8 mouse cellular contexts compared by ENCODE assay signal in genomic region chr7:35555224-35556204, GRCm38 (mm10). TPM values are rescaled to one million over a fixed set of nuclear protein-coding genes. Genes with fewer than 3 reads are reported as not detected.
DNase-seq lines count a peak whose midpoint lies in the region; ATAC-seq and TF ChIP-seq lines count a peak whose summit lies in the region.

No protein-coding gene starts in this region.

- H3K9me3 ChIP-seq in embryonic facial prominence, embryonic 13.5 days, result no peaks in the 10 kb centered on the region
- H3K9me3 ChIP-seq in limb, embryonic 14.5 days (ENCODE audit: control insufficient read depth, low read length), result no peaks in the 10 kb centered on the region
- H3K9me3 ChIP-seq in midbrain, postnatal 0 days (ENCODE audit: low read length), result no peaks in the 10 kb centered on the region

- H3K36me3 ChIP-seq in embryonic facial prominence, embryonic 13.5 days, result peaks cover 10% of the 10 kb centered on the region
- peaks cover 8% of the 10 kb centered on the region; the same call in 1 of the 2 replicates for H3K36me3 ChIP-seq in limb, embryonic 14.5 days (ENCODE audit: control insufficient read depth, insufficient read depth, low read length)
- peaks cover 3% of the 10 kb centered on the region; the same call in 1 of the 2 replicates for H3K36me3 ChIP-seq in midbrain, postnatal 0 days (ENCODE audit: insufficient read depth, low read length)

- H3K9ac ChIP-seq in embryonic facial prominence, embryonic 13.5 days, result peak overlapping the region; percentile 93
- H3K9ac ChIP-seq in limb, embryonic 14.5 days (ENCODE audit: low read depth, low read length, severe bottlenecking), result peak overlapping the region; percentile 95
- peak overlapping the region; percentile 98 for H3K9ac ChIP-seq in midbrain, postnatal 0 days (replicated peaks; ENCODE audit: low read length, poor library complexity, severe bottlenecking)

- H3K4me2 ChIP-seq in embryonic facial prominence, embryonic 13.5 days, result peak overlapping the region; percentile 89
- peak overlapping the region; percentile 97 for H3K4me2 ChIP-seq in limb, embryonic 14.5 days (replicated peaks; ENCODE audit: low read depth, low read length, severe bottlenecking)
- peak overlapping the region; percentile 96 for H3K4me2 ChIP-seq in midbrain, postnatal 0 days (ENCODE audit: low read depth, low read length, poor library complexity, severe bottlenecking)

- TF ChIP-seq CTCF in midbrain, postnatal 0 days (IDR thresholded peaks at IDR 0.05), result no peak

- under 1% methylated on average over 93 of the region's 93 CpGs for WGBS in embryonic facial prominence, embryonic 13.5 days
- under 1% methylated on average over 72 of the region's 93 CpGs for WGBS in limb, embryonic 14.5 days
- WGBS in midbrain, postnatal 0 days, result under 1% methylated on average over 83 of the region's 93 CpGs

- H3K27ac ChIP-seq in embryonic facial prominence, embryonic 13.5 days, result peak overlapping the region; percentile 93
- H3K27ac ChIP-seq in limb, embryonic 14.5 days (replicated peaks; ENCODE audit: low read depth, low read length), result peak overlapping the region; percentile 96
- H3K27ac ChIP-seq in midbrain, postnatal 0 days (ENCODE audit: low read depth, low read length), result peak overlapping the region; percentile 96

- ATAC-seq in embryonic facial prominence, embryonic 13.5 days (ENCODE audit: insufficient number of reproducible peaks, insufficient read depth, low FRiP score, low TSS enrichment, low read depth), result peak; percentile 88
- ATAC-seq in limb, embryonic 14.5 days (ENCODE audit: low FRiP score, low read depth), result peak; percentile 91
- ATAC-seq in midbrain, postnatal 0 days (ENCODE audit: low FRiP score), result peak; percentile 93

- H3K4me1 ChIP-seq in embryonic facial prominence, embryonic 13.5 days, result peaks cover 16% of the 10 kb centered on the region
- peaks cover 7% of the 10 kb centered on the region; the same call in 1 of the 2 replicates for H3K4me1 ChIP-seq in limb, embryonic 14.5 days (ENCODE audit: control insufficient read depth, insufficient read depth, low read length)
- H3K4me1 ChIP-seq in midbrain, postnatal 0 days (ENCODE audit: insufficient read depth, low read length), result no peaks in the 10 kb centered on the region

- DNase-seq in 3134 (ENCODE audit: extremely low read depth, insufficient read length, low spot score), result peak; percentile 94
- peak; percentile 92 to 94 for DNase-seq in adrenal gland, postnatal 36 days
- DNase-seq in heart, adult 8-10 months (ENCODE audit: low spot score), result peak; percentile 80
- peak; percentile 97 for DNase-seq in kidney, adult 9 months
- DNase-seq in limb, embryonic 14.5 days (ENCODE audit: low spot score), result peak; percentile 88
- peak; percentile 94 for DNase-seq in midbrain, postnatal 0 days (ENCODE audit: low spot score)
- peak; percentile 71 to 80 for DNase-seq in spleen, postnatal 14 days (ENCODE audit: low spot score in 2 of 2)

- H3K4me3 ChIP-seq in embryonic facial prominence, embryonic 13.5 days, result peak overlapping the region; percentile 76
- peak overlapping the region; percentile 80 for H3K4me3 ChIP-seq in limb, embryonic 14.5 days (replicated peaks; ENCODE audit: low read length)
- H3K4me3 ChIP-seq in midbrain, postnatal 0 days (ENCODE audit: low read depth, low read length), result peak overlapping the region; percentile 78

- peak; percentile 89 for TF ChIP-seq POLR2A in limb, embryonic 14.5 days (IDR thresholded peaks at IDR 0.05; ENCODE audit: borderline replicate concordance, extremely low read depth, insufficient read depth, insufficient read length)

- H3K27me3 ChIP-seq in embryonic facial prominence, embryonic 13.5 days, result no peaks in the 10 kb centered on the region
- H3K27me3 ChIP-seq in limb, embryonic 14.5 days (ENCODE audit: control insufficient read depth, insufficient read depth, low read length), result no peaks in the 10 kb centered on the region
- no peaks in the 10 kb centered on the region for H3K27me3 ChIP-seq in midbrain, postnatal 0 days (ENCODE audit: insufficient read depth, low read length)

RNA-seq across cellular contexts. Expression of gene Nudt19, which starts 0.6 kb away (rescaled TPM):
- 10 to 100 TPM; 51.4 to 57.6 TPM for total RNA-seq in adrenal gland, postnatal 36 days (2021)
- polyA plus RNA-seq in embryonic facial prominence, embryonic 13.5 days (2015; fragmentation: Nextera tagmentation; extraction: Ambion mirVana), result 57.4 and 61.9 TPM in 2 replicates
- 10 to 100 TPM; 58.4 to 73.7 (median 68.2) TPM for total RNA-seq in heart, adult 8-10 months (2022)
- polyA plus RNA-seq in limb, embryonic 14.5 days (2012; rRNA removed), result 19.8 and 25.8 TPM in 2 replicates
- polyA plus RNA-seq in limb, embryonic 14.5 days (2014; fragmentation: Nextera tagmentation; extraction: Ambion mirVana), result 48.5 and 49.0 TPM in 2 replicates
- total RNA-seq in midbrain, postnatal 0 days (2014; rRNA removed), result 49.3 and 57.7 TPM in 2 replicates
- 128 and 141 TPM in 2 replicates for polyA plus RNA-seq in midbrain, postnatal 0 days (2015; fragmentation: Nextera tagmentation; extraction: Ambion mirVana)

RNA-seq across cellular contexts. Expression of gene Tdrd12, which starts 18.0 kb away (rescaled TPM):
- total RNA-seq in adrenal gland, postnatal 36 days (2021), result under 1 TPM in 1 of 2 experiments, not detected in 1; 0.16 TPM
- polyA plus RNA-seq in embryonic facial prominence, embryonic 13.5 days (2015; fragmentation: Nextera tagmentation; extraction: Ambion mirVana), result 0.76 TPM in 1 of 2 replicates, not detected in the other
- under 1 TPM in 2 of 4 experiments, not detected in 2; 0.08 to 0.16 TPM for total RNA-seq in heart, adult 8-10 months (2022)
- polyA plus RNA-seq in limb, embryonic 14.5 days (2012; rRNA removed), result 0.14 and 0.63 TPM in 2 replicates
- 0.26 and 0.55 TPM in 2 replicates for polyA plus RNA-seq in limb, embryonic 14.5 days (2014; fragmentation: Nextera tagmentation; extraction: Ambion mirVana)
- total RNA-seq in midbrain, postnatal 0 days (2014; rRNA removed), result 0.19 and 0.38 TPM in 2 replicates
- 0.58 and 0.79 TPM in 2 replicates for polyA plus RNA-seq in midbrain, postnatal 0 days (2015; fragmentation: Nextera tagmentation; extraction: Ambion mirVana)

RNA-seq across cellular contexts. Expression of gene Rgs9bp, which starts 29.9 kb away (rescaled TPM):
- under 1 TPM; 0.20 to 0.53 TPM for total RNA-seq in adrenal gland, postnatal 36 days (2021)
- 0.26 and 0.28 TPM in 2 replicates for polyA plus RNA-seq in embryonic facial prominence, embryonic 13.5 days (2015; fragmentation: Nextera tagmentation; extraction: Ambion mirVana)
- not detected for total RNA-seq in heart, adult 8-10 months (2022)
- 1.4 and 1.5 TPM in 2 replicates for polyA plus RNA-seq in limb, embryonic 14.5 days (2012; rRNA removed)
- polyA plus RNA-seq in limb, embryonic 14.5 days (2014; fragmentation: Nextera tagmentation; extraction: Ambion mirVana), result 0.99 and 1.1 TPM in 2 replicates
- 0.11 and 0.24 TPM in 2 replicates for total RNA-seq in midbrain, postnatal 0 days (2014; rRNA removed)
- polyA plus RNA-seq in midbrain, postnatal 0 days (2015; fragmentation: Nextera tagmentation; extraction: Ambion mirVana), result 0.05 TPM in 1 of 2 replicates, not detected in the other

RNA-seq across cellular contexts. Expression of gene Ankrd27, which starts 30.5 kb away (rescaled TPM):
- 10 to 100 TPM; 23.6 to 32.6 TPM for total RNA-seq in adrenal gland, postnatal 36 days (2021)
- 39.0 and 42.3 TPM in 2 replicates for polyA plus RNA-seq in embryonic facial prominence, embryonic 13.5 days (2015; fragmentation: Nextera tagmentation; extraction: Ambion mirVana)
- 10 to 100 TPM in 3 of 4 experiments, 1 to 10 TPM in 1; 8.6 to 12.0 (median 10.8) TPM for total RNA-seq in heart, adult 8-10 months (2022)
- polyA plus RNA-seq in limb, embryonic 14.5 days (2012; rRNA removed), result 50.8 and 52.2 TPM in 2 replicates
- 45.8 and 47.6 TPM in 2 replicates for polyA plus RNA-seq in limb, embryonic 14.5 days (2014; fragmentation: Nextera tagmentation; extraction: Ambion mirVana)
- total RNA-seq in midbrain, postnatal 0 days (2014; rRNA removed), result 17.9 and 24.7 TPM in 2 replicates
- 11.4 and 11.9 TPM in 2 replicates for polyA plus RNA-seq in midbrain, postnatal 0 days (2015; fragmentation: Nextera tagmentation; extraction: Ambion mirVana)

Comparison
In these comparisons a context has a peak if more than half of its experiments do, and no peak if none do; other contexts are left out.
1. Peak in every context shown above with its lines: DNase-seq, ATAC-seq, H3K4me3 ChIP-seq and H3K27ac ChIP-seq.